Mouse (Mus musculus) hindbrain, embryonic 16.5 days (tissue): ENCODE measurements at regions not wholly inside any gene's neighbourhood (a gene's known extent, or its start where the extent isn't known, plus 50 kb on each side); places are given as distances from the start of the nearest gene placed in this dataset. TPM values are rescaled to one million over a fixed set of nuclear protein-coding genes. Genes with fewer than 3 reads are reported as not detected.

Source experiments
- microRNA-seq: library from miRNA; unstranded; fragments of <30 nt; microRNA quantifications from one replicate; pipeline ENCODE4, GENCODE M21; 2017

Small RNA genes in the stretch of these regions (microRNA-seq; reads per million reads assigned to microRNA genes)
- not detected for gene Gm27682
